Mouse (Mus musculus): ENCODE data around the gene Zfyve16.

Gene Zfyve16

DNA sequence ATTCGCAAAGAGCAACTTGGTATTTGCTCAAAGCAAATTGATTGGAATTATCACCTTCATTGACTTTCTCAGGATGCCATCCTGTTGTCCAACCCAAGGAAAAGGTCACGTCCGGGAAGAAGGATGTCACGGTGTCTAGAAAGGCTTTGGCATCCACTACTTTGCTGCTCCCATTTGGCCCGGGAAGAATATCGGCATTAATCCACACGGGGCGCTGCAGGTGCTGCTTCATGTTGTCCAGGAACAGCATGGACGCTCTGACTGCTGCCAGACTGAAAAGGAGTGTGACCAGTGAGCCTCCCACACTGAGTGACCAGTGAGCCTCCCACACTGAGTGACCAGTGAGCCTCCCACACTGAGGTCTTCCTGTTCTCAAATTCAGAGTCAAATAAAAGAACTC lies 62.8 kb downstream of the Zfyve16 start:
- DNase-seq (ENCODE audit: low read depth), result no peak

DNA sequence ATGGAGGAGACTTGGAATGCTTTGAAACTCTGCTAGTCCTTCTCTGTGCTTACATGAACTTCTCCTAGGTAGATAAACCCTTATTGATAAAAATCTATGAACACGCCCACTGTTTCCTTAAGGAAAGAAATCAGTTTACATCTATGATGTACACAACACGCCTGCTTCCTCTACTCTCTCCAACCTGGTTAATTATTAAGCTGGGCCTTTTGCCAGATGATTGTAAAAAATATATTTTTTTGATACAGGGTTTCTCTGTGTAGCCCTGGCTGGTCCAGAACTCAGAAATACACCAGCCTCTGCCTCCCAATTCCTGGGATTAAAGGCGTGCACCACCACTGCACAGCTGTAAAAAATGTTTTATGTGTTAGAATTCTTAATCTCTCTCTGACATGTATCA lies 66.0 kb downstream of the Zfyve16 start:
- no peak for DNase-seq (ENCODE audit: low read depth)

DNA sequence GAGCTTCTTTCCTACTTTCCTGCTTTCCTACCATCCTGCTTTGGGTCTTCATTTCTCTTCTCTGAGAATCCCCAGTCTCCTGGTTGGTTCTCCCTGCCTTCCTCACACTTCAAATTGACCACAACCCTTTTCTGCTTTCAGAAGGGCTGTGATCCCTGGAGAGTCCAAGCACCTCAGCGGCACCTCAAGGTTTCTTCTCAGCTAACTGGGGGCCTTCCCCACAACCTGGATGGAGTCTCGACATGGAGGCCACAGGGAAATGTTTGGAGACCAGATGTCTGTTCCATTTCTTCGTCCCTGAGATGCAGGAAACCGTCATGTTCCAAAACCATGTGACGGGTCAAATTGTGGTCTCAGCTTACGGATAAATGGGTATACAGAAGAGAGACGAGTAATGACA lies 83.8 kb downstream of the Zfyve16 start:
- no peak for DNase-seq (ENCODE audit: low read depth)

DNA sequence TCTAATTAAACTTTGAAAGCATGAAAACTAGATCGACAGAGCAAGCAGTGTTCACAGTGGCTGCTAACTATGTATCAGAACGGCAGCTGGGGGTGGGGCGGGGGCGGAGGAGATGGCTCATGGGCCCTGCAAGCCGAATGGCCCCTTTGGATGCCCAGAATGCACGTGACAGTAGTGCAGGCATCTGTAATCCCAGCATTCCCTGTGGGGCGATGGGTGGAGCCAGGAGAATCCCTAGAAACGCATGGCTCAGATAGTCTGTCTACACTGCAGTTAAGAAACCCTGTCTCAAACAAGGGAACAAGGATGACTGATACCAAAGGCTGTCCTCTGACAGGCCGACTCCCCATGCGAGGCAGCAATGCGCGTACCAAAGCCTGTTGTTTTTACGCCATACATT lies 90.4 kb downstream of the Zfyve16 start:
- DNase-seq (ENCODE audit: low read depth), result no peak

DNA sequence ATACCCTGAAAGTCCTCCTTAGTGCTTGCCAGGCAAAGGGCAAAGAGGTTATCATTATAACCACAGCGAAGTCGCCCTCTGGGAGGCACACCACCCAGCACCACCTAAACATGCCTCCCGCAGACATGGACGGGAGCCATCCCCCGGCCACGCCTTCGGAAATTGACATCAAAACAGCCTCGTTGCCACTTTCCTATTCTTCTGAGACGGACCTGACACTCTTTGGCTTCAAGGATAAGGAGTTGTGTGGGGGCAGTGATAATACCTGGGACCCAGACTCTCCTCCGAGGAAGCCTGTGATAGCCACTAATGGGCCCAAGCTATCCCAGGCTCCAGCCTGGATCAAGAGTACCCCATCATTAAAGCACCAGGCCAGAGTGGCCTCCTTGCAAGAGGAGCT lies 92.0 kb downstream of the Zfyve16 start:
- DNase-seq (ENCODE audit: low read depth), result no peak
